Mouse (Mus musculus) gastrocnemius, postnatal 36 days (tissue): ENCODE data around the gene Bcl10. TPM values are rescaled to one million over a fixed set of nuclear protein-coding genes. Genes with fewer than 3 reads are reported as not detected.
"Not testable (repeated sequence)": the region's sequence is repeated elsewhere in the genome, so short reads cannot be mapped to it uniquely, and the experiment has no call there.

Experiments
- DNase-seq, 2 experiments: peaks; one replicate each; pipeline ENCODE4 v3.0.0; 2022
- intact Hi-C: fragments of 180-260 bp; cut with DNase I; formaldehyde crosslinking; loops from one replicate; pipeline ENCODE4 v1.15.1; 2025
- total RNA-seq, 2 experiments: library from RNA; stranded (reverse); gene quantifications; 2 replicates each; pipeline ENCODE4 v1.2.3; 2021

Bcl10 gene
- total RNA-seq, 2 experiments from 2014 or later: 8.5 to 10.0 TPM

DNA sequence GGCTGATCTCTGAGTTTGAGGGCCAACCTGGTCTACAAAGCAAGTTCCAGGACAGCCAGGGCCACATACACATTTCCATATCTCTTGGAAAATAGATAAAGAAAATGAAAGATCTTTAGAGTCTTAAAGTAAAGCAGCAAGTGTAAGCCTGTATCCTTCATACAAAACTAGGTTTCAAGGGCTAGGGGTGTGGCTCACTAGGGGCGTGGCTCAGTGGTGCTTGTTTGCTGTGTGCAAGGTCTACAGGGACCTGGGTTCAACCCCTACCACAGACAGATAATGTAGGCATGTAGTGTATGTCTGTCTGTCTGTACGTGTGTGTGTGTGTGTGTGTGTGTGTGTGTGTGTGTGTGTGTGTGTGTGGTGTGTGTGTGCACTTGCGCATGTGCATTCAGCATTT, 23.3 kb downstream of the Bcl10 start:
- DNase-seq: no peak
- intact Hi-C loops: no loop called here

- intact Hi-C loops: no loop called here
- DNase-seq: no peak
Measured at GRCm38 (mm10) chr3:145946654-145947053, 24.1 kb downstream of the Bcl10 start.

DNA sequence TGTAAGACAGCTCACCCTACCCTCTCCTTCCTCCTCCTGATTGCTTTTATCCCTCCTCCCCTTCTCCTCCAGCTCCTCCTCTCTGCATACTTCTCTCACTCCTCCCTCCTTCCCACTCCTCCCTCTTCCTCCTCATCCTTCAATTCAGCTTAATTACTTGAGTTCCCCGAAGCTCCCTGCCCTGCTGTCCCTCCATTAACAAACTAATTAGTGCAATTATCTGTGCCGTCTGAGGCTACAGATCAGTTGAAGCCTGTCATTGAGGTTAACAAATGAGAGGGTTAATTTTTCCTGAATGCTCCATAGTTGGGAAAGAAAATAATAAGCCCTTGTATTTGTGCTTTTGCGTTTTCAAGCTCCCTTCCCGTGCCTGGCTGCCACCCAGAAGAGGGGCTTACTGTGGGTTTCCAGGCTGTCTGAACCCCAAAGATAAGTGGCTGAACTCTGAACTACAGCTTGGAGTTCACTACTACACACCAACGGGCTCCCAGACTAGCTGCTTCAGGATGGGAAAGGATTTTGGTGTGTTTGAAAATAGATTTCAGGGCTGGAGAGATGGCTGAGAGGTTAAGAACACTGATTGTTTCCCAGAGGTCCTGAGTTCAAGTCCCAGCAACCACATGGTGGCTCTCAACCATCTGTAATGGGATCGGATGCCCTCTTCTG, 25.1 kb downstream of the Bcl10 start:
- no peak for DNase-seq
- intact Hi-C loops: no loop called here

- intact Hi-C loops: loop anchor here (5.0 kb wide), 1 partner anchor 222 kb away; no protein-coding TSS in a partner anchor
- DNase-seq: no peak
Measured at GRCm38 (mm10) chr3:145950034-145950814, 27.6 kb downstream of the Bcl10 start.

DNA sequence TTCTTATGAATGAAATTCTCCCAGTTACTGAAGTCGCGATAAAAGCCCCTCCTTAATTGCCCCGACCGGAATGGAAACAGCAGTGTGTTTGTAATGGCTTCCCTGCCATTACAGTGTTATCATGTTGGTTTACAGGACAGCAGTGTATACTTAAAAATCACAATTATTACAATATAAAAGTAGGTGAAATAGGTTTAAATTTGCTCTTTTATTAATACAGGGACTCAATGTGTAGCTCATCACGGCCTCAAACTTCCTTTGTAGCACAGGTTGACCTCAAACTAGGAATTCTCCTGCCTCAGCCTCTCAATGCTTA, 28.2 kb downstream of the Bcl10 start:
- intact Hi-C loops: loop anchor here (5.0 kb wide), 1 partner anchor 222 kb away; no protein-coding TSS in a partner anchor
- no peak for DNase-seq

GRCm38 (mm10) chr3:145951287-145952165, 28.9 kb downstream of the Bcl10 start:
- peak in 1 of 2 experiments; percentile 34 for DNase-seq
- intact Hi-C loops: loop anchor here (5.0 kb wide), 1 partner anchor 221 kb away; no protein-coding TSS in a partner anchor

DNA sequence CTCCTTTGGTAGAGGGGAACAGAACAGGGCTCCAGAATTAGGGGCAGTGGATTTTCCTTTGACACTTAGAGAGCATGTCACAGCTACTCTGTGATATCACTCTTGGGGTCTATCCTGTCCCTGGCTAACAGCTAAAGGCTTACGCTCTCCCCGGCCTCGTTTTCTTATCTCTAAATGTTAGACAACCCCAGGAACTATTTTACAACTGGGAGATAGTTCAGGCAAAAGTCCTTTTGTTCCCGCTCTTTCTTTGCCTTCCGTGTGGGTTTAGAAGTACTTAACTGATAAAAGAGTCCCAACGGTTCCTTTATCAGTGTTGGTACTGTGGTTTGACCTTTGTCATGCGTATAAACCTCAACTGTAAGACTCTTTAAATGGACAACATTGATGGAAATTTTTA, 30.3 kb downstream of the Bcl10 start:
- no peak for DNase-seq
- intact Hi-C loops: loop anchor here (5.0 kb wide), 1 partner anchor 219 kb away; no protein-coding TSS in a partner anchor

DNA sequence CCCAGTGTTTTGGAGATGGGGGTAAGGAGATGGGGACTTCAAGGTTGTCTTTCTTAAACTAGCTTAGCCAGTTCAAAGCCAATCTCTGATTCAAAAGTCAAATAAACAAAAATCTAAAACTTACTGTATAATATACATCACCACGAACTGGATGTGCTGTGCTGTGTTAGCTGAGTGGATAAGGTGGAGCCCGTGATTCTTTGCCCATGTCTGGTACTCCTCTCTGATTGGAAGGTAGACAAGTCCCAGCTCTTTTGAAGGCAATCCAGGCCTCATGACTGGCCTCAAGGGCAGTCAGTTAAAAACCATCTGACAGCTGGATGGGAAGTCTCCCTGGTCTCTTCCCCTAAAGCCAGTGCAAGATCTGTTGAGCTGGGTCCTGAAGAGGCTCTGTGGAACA, 30.8 kb downstream of the Bcl10 start:
- intact Hi-C loops: loop anchor here (5.0 kb wide), 1 partner anchor 219 kb away; no protein-coding TSS in a partner anchor

GRCm38 (mm10) chr3:145959824-145960223, 37.2 kb downstream of the Bcl10 start:
- DNase-seq: no peak
- intact Hi-C loops: no loop called here

More for the DNA sequence above, 30.8 kb downstream of the Bcl10 start:
- no peak for DNase-seq

DNA sequence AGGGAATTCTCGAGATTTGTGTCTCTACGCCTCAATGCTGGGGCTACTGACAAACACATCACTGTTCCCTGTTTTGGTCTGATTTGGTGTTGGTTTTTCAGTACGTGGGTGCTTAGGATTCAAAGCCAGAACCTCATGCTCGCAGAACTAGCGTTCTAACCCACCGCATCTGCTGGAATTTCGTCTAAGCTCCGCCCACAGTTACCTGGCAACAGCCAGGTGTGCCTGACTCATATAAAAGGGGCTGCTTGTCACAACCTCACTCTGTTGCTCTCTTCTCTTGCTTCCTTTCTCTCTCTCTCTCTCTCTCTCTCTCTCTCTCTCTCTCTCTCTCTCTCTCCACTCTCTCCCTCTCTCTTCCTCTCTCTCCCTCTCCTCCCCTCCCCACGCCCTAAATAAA, 39.8 kb downstream of the Bcl10 start:
- intact Hi-C loops: no loop called here

GRCm38 (mm10) chr3:145963101-145964017, 40.8 kb downstream of the Bcl10 start:
- no peak for DNase-seq
- intact Hi-C loops: no loop called here

More for the DNA sequence above, 39.8 kb downstream of the Bcl10 start:
- no peak for DNase-seq

GRCm38 (mm10) chr3:145964018-145964387, 41.4 kb downstream of the Bcl10 start:
- no peak for DNase-seq
- intact Hi-C loops: no loop called here

DNA sequence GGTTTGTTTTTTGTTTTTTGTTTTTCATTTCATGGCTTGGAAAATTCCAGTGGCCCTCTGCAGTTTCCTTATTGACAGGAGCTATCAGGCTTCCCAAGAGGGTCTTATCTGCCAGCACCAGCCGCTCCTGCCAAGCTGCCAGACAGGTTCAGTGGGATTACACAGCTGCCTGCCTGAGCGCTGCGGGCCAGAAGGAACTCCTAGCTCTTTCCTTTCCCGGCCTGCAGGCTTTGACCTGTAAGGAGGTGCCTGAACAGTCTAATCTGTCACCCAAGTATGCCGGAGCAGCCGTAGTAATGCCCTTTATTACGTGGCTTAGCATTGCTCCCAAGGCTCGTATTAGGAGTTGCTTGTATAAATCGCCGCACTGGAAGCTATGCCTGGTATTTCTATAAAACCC, 41.9 kb downstream of the Bcl10 start:
- intact Hi-C loops: no loop called here
- DNase-seq: no peak

GRCm38 (mm10) chr3:145965583-145965982, 43.0 kb downstream of the Bcl10 start:
- intact Hi-C loops, DNase-seq: not testable (repeated sequence)

- intact Hi-C loops: no loop called here
- DNase-seq: no peak
Measured at GRCm38 (mm10) chr3:145966806-145967205, 44.2 kb downstream of the Bcl10 start.

DNA sequence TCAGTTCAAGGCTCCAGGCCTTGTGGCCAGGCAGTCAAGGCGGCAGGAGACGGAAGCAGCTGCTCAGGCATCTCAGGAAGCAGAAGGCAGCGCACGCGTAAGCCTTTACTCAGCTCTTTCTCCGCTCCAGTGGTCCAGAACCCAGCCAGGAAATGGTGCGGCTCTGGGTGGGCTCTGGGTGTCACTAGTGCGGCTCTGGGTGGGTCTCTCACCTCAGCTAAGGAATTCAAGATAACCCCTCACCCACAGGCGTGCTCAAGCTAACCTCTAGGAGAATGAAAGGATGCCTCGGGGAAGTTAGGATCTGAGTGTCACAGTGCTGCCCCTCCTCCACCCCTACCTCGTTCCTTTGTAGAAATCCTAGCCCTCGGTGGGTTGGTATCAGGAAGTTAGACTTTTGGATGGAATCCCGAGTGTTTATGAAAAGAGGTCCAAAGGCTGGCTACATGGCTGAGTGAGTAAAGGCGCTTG, 46.5 kb downstream of the Bcl10 start:
- intact Hi-C loops: no loop called here
- no peak for DNase-seq

GRCm38 (mm10) chr3:145971501-145971900, 48.9 kb downstream of the Bcl10 start:
- intact Hi-C loops: no loop called here
- no peak for DNase-seq

- intact Hi-C loops: no loop called here
Measured at GRCm38 (mm10) chr3:145974986-145975385, 52.4 kb downstream of the Bcl10 start.

More at GRCm38 (mm10) chr3:145974986-145975385, 52.4 kb downstream of the Bcl10 start:
- no peak for DNase-seq
